Mouse (Mus musculus) left cerebral cortex, postnatal 25 days (tissue): ENCODE data around the gene Insyn1. TPM values are rescaled to one million over a fixed set of nuclear protein-coding genes. Genes with fewer than 3 reads are reported as not detected.

Experiments
- DNase-seq, 2 experiments: peaks; one replicate each; pipeline ENCODE4 v3.0.0; 2022; ENCODE audit warnings: low spot score in 2 of 2, mixed read lengths in 1 of 2
- intact Hi-C: fragments of 180-260 bp; cut with DNase I; formaldehyde crosslinking; loops from one replicate; pipeline ENCODE4 v1.15.1; 2025
- total RNA-seq, 2 experiments: library from RNA; stranded (reverse); gene quantifications; 2 replicates each; pipeline ENCODE4 v1.2.3; 2021

Insyn1 gene
- 100 to 1,000 TPM; 221 to 222 TPM for total RNA-seq

DNA sequence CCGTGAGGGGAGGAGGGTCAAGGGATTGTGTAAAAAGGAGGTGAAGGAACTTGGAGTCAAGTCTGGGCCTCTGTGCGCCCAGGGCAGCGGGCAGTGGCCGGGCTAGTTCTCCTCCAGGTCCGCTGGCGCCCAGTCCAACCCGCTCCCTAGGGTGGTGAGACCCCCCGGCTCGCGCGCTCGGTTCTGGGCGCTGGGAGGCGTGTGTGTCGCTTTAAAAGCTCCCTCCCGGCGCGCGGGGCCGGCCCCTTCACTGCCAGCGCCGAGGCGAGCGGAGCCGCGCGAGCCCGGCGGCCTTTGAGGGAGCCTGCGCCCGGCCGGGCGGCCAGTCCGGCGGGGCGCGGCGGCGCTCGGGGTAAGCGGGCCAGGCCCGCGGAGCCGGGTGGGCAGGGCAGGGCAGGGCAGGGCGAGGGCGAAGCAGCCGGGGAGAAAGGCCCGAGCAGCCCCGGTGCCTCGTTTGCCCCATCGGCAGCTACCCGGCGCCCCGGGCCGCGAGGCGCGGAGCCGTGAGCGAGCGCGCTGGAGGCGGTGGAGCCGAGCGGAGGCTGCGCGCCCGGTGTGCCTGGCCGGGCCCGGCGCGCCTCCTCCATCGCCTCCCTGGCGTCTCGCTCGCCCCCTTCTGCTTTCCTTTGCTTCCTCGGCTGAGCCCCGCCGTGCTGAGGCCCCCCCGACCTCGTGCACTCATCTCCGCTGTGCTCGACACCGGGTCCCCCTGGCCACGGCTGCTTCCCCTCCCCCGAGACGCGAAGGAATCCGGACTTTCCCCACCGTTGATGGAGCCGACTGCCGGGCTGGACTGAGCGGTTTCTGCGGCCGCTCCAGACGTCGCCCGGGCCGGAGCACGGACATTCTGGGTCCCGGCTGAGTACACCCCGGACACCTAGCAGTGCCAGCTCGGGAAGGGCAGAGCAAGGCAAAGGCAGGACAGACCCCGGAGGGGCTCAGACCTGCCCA lies at the start of gene Insyn1:
Insyn1 (plus strand) TSS at position 753 of the 951 bp plus-strand sequence.
- DNase-seq, result peak; percentile 61 to 77
- intact Hi-C loops, result loop anchor here (2.0 to 5.0 kb wide), 3 partner anchors 45 to 157 kb away; partner anchors contain the start of gene Tbc1d21

DNA sequence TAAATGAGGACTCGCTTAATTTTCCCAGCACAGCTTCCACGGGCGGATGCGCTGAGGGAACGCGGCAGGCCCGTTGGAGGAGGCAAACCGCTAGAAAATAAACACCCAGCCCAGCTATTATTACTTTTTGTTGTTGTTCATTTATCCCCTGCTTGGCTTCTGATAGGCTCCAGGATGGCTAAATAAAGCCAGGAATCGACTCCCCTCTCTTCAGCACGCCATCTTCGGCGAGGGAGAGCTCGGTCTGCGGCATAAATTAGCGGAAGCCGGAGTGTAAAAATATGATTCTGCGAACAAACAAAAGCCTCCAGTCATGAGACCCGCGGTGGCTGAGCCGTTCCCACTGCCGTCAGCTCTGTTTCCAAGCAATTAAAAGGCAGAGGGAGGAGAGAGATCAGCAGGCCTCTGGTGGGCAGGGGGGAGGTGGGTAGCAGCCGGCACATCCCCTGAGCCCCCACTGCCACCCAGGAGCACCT lies 49.4 kb upstream of the Insyn1 start:
- intact Hi-C loops, result loop anchor here (5.0 kb wide), 1 partner anchor 67 kb away; the partner anchor contains the start of gene Tbc1d21
- DNase-seq, result peak in 1 of 2 experiments; percentile 84

DNA sequence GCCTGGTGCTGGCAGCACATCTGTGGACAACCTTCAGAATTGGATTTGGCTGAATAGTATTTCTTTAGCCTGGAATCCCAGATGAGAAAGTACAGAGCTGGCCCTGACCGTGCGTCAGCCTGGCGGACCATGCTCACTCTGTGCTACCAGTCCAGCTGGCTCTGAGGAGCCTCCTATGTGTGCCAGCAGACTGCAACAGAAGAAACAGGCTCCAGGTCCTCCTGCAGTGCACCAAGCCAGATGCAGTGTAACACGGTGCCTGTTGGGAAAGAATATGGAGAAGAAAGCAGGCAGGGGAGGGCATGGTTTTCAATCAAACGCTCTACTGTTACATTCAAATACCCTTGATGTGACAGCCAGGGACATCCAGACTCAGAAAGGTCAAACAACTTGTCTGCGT lies 48.3 kb upstream of the Insyn1 start:
- peak in 1 of 2 experiments; percentile 54 for DNase-seq
- intact Hi-C loops, result no loop called here

DNA sequence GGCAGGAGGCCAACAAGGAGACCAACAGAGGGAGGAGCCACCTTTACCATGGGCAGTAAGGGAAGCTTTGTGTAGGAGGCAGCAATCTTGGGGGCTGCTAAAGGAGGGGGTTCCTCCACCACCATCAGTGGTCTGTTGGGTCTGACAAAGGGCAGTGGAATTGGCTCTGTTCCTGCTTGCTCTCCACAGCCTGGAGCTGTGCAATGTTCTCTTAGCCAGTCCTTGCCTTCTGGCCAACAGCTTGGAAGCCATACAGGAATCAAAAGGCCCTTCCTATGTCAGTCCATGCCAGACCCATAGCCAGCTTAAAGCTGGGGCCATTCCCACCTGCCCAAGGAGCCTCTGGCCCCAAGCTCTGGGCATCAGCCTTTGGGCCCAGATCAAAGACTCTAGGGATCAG lies 47.8 kb upstream of the Insyn1 start:
- intact Hi-C loops, result no loop called here
- DNase-seq, result no peak

DNA sequence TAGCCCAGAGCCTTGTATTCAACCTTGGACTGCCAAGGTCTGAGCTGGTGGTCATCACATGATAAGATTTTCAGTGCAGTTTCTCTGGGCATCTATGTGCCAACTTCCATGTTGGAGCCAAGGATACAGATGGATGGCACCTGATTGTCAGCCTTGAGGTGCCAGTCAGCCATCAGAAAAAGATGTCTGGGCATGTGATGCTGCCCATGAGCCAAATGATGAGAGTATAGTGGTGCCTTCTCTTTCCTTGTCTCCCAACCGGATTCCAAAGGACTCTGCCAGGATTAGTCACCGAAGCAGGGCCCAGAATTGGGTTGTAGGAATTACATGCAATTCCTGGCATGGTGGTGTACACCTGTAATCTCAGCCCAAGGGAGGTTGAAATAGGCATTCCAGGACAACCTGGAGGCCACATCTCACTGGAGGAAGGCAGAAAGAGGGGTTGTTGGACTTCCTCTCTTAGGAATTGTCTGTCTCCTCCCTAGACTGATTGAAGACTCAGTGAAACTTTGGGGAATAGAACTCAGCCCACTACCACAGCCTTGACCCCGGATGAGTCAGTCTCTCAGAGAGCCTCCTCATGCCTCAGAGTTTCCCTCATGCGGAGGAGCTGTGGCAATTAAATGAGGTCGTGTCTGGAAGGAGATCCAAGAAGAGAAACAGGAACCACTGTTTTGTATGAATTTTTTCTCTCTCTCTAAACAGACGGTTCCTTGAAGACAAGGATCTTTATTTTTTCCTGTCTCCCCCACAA lies 46.9 kb upstream of the Insyn1 start:
- DNase-seq, result peak in 1 of 2 experiments; percentile 81

DNA sequence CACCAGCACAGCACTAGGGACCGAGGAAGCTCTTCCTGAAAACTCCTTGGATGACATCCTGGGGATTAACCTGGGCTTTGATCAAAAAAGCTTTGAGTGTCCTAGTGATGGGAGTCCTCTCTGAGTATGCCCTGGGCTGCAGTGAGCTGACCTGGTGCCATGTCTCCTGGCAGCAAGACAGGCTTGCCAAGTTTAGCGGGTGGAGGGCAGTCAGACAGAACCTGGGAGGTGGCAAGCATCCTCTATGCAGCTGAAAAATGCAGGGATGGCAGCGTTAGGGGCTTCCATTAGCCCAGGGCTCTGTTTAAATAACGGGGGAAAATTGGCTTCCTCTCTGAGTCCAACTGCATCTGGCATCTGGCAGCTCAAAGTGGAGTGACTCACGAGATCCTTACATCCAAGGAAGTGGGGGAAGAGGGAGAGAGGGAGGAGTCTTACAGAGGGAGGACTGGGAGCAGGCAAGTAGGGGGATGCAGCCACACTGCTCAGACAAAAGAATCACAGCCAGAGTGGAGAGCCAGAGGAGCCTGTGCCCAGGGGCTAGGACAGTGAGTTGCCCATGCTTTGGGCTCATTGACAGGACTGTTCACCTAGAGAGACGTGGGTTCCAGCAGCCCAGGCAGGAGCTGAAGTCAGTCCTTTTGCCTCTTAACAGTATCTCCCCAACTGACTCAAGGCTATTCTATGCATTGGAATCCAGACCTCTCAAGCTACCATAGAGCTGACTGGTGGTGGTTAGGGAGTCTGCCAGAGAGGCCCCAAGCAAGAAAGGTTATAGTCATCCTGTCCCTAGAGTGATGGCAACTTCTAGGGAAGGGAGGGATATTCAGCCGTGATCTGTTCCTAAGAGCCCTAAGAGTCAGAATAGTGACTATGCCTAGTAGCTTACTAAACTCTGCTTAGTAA lies 46.0 kb upstream of the Insyn1 start:
- DNase-seq, result peak; percentile 59 to 89
- intact Hi-C loops, result loop anchor here (1.0 to 2.0 kb wide), 2 partner anchors 25 to 46 kb away; partner anchors contain the start of gene Insyn1

More for the DNA sequence above, 46.9 kb upstream of the Insyn1 start:
- intact Hi-C loops, result loop anchor here (1.0 to 2.0 kb wide), 2 partner anchors 26 to 47 kb away; partner anchors contain the start of gene Insyn1

DNA sequence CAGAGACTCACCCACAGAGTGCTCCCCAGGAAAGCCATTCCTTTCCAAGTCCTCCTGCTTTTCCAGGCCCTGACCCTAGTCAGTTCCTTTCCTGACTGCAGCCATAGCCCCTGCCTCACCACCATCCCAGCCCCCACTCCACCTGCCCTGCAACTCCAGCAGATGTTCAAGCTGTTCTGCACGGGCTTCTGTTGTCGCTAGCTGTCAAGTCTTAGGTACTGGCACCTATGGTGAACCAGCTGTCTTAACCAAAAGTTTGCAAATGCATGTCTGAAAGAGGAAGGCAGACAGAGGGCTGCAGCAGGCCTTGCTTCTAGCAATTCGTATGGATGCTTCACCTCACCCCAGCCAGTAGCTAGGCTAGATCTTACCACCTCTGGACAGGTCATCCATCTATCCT lies 45.3 kb upstream of the Insyn1 start:
- intact Hi-C loops, result loop anchor here (2.0 kb wide), 1 partner anchor 46 kb away; the partner anchor contains the start of gene Insyn1
- no peak for DNase-seq

DNA sequence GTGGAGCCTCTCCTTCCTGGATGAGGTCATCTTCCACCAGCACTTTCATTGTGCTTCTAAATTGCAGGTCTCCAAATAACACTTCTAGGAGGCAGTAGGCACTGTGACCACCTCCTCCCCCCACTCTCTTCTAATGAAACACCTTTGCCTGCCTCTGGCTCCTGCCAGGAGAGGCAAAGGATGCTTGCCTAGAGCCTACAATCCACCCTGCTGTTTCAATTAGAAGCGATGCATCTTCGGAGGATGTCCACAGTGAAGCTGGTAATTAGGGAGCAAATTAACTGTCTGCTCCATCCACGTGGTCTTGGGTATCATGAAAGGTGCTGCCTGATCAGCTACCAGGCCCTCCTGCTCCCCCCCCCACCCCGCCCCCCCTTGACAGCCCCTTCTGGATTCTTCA lies 41.6 kb upstream of the Insyn1 start:
- intact Hi-C loops, result no loop called here
- no peak for DNase-seq

DNA sequence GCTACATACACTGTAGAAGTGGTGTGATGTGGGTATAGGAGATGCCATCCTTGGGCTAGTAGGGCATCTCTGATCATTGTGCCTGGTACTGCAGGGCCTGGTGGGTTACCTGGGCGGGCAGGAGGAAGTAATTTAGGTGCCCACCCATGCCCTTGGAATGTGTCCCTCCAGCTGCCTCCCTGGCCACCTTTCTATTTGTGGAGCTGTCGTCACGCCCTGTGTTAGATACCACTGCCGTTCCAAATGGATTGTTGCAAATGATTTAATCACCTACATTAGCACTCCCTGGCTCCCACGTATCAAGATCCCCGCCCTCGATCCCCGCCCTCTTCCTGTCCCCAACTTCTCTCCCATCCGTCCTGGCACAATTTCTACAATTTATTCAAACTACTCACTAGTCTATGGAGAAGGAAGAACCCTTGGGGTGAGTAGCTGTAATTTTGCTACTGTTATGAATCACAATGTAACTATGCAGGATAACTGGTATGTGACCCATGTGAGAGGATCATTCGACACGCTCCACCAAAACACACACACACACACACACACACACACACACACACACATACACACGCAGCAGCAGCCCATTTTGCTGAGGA lies 40.3 kb upstream of the Insyn1 start:
- intact Hi-C loops, result no loop called here
- no peak for DNase-seq

DNA sequence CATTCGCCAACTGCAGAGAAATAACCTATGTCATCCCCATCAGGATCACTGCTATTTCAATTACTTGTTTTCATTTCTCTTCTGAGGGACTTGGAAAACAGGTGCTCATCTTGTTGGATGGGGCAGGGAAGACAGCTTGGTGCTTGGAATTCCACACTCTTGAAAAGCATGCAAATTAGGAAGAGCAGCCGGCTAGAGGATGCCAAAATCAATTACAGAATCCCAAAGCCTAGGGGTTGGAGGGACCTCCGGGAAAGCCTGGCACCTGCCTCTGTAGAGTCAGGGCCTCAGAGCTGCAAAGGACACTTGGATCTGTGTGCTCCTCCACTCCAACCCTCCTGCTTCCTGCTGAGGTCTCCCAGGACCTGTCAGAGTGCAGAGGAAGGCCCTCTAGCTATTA lies 38.9 kb upstream of the Insyn1 start:
- DNase-seq, result no peak
- intact Hi-C loops, result no loop called here

DNA sequence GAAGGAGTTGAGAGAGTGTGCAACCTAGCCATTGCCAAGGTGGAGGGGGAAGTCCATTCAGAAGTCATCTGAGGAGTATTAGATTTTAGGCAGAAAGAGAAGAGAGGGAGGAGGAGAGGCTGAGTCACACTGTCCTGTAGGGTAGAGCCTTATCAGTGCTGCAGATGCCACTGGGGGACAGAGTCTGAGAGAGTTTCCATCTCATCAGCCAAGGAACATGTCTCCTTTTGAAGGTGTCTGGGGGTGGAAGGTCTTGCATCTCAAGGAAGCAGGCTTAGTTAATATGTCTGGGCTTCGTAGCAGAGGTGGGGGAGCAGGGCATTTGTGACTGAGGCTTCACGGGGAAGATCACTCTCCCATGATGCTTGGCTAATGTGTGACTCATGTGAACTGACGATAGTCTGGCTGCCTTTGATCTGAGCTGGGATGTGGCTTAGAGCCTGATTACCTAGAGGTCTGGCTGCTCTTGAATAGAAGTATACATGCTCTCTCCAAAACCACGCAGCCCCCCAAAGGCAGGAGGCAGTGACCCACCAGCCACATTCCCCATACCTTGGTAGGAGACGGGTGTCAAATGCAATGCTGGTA lies 34.5 kb upstream of the Insyn1 start:
- intact Hi-C loops, result no loop called here
- no peak for DNase-seq

DNA sequence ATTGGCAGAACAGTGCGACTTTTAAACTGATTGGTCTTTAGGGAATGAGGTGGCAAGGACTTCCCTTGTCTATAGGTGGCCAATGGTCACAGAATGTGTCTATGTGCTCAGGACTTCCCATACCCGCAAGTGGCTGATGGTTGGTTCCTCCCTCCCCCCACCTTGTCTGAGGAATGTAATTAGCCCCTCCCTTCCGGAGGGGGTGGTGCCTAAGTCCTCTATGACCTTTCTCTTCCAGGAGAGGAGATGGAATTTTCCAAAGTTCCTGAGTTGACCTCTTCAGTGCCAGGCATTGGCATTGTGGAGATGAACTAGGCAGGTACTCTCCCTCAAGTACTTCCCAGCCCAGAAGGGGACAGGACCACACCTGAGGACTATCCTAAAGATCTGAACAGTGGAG lies 33.5 kb upstream of the Insyn1 start:
- intact Hi-C loops, result no loop called here
- no peak for DNase-seq

DNA sequence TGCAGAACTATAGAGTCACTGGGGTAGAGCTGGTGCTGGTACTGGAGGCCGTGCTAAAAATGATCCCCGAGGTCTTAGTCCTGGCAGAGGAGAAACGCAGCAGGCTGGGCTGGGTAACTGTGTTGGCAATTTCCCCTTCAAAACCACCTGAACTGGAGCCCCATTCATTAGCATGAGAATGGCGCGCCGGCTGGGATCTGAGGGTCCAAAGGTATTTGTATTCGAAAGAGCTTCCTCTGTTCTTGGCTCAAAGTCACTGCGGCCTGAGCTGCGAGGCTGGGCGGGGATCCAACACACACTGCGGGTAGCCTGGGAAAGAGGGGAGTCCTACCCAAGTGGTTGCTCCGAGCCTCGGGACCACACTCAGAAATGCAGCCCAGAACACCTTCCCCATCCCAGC lies 32.6 kb upstream of the Insyn1 start:
- peak in 1 of 2 experiments; percentile 65 for DNase-seq
- intact Hi-C loops, result no loop called here

DNA sequence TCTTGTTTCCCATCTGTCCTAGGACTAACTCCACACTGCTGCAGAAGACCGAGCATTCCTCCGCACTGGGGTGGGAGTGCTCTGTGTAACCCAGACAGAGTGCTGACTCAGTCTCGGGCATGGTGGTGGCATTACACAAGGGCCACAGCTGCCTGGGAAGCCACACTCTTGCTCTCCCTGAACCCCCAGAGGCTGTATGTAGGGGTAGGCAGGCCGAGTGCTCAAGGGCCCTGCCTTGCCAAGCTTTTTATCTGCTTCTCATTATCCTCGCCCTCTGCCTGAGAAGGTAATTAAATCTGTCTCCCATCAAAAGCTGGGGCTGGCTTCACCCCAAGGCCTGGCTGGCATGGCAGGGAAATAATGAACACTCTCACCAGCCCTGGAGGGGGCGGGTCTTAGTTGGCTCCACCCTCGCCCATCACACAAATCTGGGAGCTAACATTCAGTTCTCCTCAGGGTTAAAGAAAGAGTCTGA lies 30.9 kb upstream of the Insyn1 start:
- peak in 1 of 2 experiments; percentile 48 for DNase-seq
- intact Hi-C loops, result no loop called here

DNA sequence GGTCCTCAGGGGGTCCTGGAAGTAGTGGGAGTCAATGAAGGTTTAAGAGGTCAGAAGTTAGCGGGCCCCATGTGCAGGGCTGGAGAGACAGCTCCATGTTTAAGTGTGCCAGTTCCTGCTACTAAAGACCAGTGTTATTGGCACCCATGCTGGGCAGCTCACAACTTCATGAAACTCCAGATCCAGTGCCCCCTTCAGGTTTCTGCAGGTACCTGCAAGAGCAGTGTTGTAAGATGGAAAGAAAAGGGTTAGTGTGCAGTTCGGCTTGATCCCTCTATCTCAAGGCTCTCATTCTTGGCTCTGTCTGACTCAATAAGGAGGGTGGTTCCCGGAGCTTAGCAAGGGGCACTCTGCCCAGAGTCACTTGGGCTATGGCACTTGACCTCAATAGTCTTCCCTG lies 30.1 kb upstream of the Insyn1 start:
- intact Hi-C loops, result no loop called here
- DNase-seq, result no peak

DNA sequence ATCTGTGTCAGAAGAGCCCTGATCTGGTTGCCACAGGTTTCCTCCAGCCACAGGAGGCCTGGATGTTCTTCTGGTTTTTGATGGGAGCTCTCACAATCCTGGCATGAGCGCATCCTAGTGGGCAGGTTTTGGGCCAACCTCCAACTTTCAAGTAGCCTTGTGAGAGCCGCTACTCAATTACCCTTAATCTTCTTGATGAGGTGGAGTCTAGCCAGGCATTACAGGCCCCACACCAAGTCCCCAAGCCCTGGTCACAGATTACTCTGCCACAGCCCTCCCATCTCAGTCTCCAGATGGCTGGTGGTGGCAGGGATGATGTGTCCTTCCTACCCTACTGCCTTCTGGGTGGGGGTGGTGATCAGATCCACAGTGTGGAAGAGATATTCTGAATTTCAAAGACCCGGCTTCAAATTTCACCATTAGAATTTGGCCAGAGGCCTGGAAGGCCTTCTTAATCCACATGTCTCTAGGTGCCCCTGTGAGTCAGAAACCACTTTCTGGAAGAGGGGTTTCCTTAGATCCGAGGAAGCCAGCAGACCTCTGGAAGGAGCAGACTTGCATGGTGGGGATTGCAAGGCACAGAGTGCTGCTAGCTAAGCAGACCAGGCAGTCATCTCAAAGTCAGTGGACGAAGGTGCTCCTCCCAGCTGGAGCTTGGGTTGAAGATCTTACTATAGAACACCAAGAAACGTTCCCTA lies 29.4 kb upstream of the Insyn1 start:
- intact Hi-C loops, result no loop called here
- no peak for DNase-seq

DNA sequence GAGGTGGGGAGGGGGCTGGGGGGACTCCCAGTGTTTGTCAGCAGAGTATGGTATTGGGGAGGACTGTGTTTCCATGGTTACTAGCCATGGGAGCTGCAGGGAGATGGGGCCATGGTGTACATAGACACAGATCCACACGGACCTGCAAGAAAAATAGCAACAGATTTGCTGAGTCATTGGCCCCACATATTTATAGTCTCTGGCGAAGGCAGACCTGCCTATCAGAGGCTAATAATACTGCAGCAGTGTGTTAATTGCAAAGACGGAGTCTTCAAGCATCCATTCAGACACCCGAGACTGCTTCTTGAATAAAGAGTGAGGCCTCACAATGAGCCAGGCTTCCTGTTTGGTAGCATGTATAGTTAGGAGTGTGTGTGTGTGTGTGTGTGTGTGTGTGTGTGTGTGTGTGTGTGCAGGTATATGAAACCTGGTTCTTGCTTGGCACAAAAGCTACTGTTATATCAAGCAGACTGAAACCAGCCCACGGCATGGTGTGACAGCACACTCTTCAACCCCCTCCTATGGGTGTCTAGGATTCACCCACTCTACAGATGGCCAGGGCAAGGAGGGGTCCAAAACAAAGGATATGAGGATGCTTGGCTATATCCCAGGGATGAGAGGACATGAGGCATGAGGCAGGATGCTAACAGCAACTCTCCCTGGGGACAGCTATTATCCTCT lies 20.9 kb upstream of the Insyn1 start:
- intact Hi-C loops, result loop anchor here (1.0 kb wide), 1 partner anchor 25 kb away; no protein-coding TSS in a partner anchor
- peak; percentile 64 to 74 for DNase-seq
